Mouse (Mus musculus) lung, adult 2 months (tissue): ENCODE measurements around the gene Yif1b. TPM values are rescaled to one million over a fixed set of nuclear protein-coding genes. Genes with fewer than 3 reads are reported as not detected.
"Not testable (repeated sequence)": the region's sequence is repeated elsewhere in the genome, so short reads cannot be mapped to it uniquely, and the experiment has no call there.

Experiments used
- DNase-seq: peaks from one replicate; pipeline ENCODE4 v3.0.0; 2022
- H3K4me1 ChIP-seq: fragments of 200-500 bp; 2 replicates; pipeline ENCODE4 v1.6.1; 2011; ENCODE audit warnings: low read length; ENCODE audit not compliant: control insufficient read depth, insufficient read depth
- H3K4me3 ChIP-seq: fragments of 200-500 bp; replicated peaks from 2 replicates; pipeline ENCODE3; 2011; ENCODE audit warnings: low read depth, mild to moderate bottlenecking, control low read depth, low read length; ENCODE audit errors: extremely low read depth
- CTCF ChIP-seq: fragments of 200-500 bp; IDR thresholded peaks from 2 replicates; pipeline ENCODE4 v1.5.1; 2011; ENCODE audit warnings: mild to moderate bottlenecking, low read length, control low read depth; ENCODE audit not compliant: insufficient read depth
- POLR2A ChIP-seq: fragments of 200-500 bp; IDR thresholded peaks from 2 replicates; pipeline ENCODE4 v1.6.1; 2011; ENCODE audit warnings: low read depth, mild to moderate bottlenecking, control low read depth, low read length, borderline replicate concordance; ENCODE audit errors: extremely low read depth
- WGBS: fragments of 180-500 bp; shearing (Covaris S2); methylation state at CpG from one replicate; pipeline ENCODE4 v1.1.7; 2018; 5-methylcytosine and 5-hydroxymethylcytosine counted together
- polyA plus RNA-seq: library from polyadenylated mRNA; depleted of rRNA; stranded (reverse); fragments of >200 nt; gene quantifications from 2 replicates; pipeline ENCODE4 v1.2.3, GENCODE M21; 2012

The Yif1b gene
- polyA plus RNA-seq, 1 experiment: 182 TPM

- DNase-seq: no peak
- Histone ChIP-seq H3K4me3 (no peak overlapping the region), H3K4me1 (0 out of 2 replicates have a peak, but pooled peaks cover 4% of the 10 kb centered on the region)
- no peak for TF ChIP-seq POLR2A
- TF ChIP-seq CTCF: no peak
- 57% methylated on average over 15 of the region's 15 CpGs for WGBS
Observed at GRCm38 (mm10) chr7:29214846-29215245, 23.3 kb upstream of the Yif1b start.

- H3K4me1 ChIP-seq: peaks cover 6% of the 10 kb centered on the region
- no peak for DNase-seq
- TF ChIP-seq POLR2A (no peak), CTCF (no peak)
- no peak overlapping the region for H3K4me3 ChIP-seq
- 39% methylated on average over 16 of the region's 16 CpGs for WGBS
Observed at GRCm38 (mm10) chr7:29224756-29225394, 13.3 kb upstream of the Yif1b start.

- WGBS: 77% methylated on average over 13 of the region's 13 CpGs
- DNase-seq: no peak
- no peak overlapping the region for H3K4me3 ChIP-seq
- H3K4me1 ChIP-seq: peaks cover 6% of the 10 kb centered on the region
- TF ChIP-seq CTCF (no peak), POLR2A (no peak)
Observed at GRCm38 (mm10) chr7:29225520-29225919, 12.6 kb upstream of the Yif1b start.

- 71% methylated on average over 4 of the region's 4 CpGs for WGBS
Observed at GRCm38 (mm10) chr7:29228202-29228601, 9.9 kb upstream of the Yif1b start.

GRCm38 (mm10) chr7:29230560-29230959 is 7.6 kb upstream of the Yif1b start:
- TF ChIP-seq CTCF (no peak), POLR2A (no peak)
- H3K4me3 ChIP-seq: no peak overlapping the region
- no peak for DNase-seq
- 50% methylated on average over 3 of the region's 3 CpGs for WGBS
- peaks cover 9% of the 10 kb centered on the region for H3K4me1 ChIP-seq

More at GRCm38 (mm10) chr7:29228202-29228601, 9.9 kb upstream of the Yif1b start:
- Histone ChIP-seq H3K4me1 (peaks cover 9% of the 10 kb centered on the region), H3K4me3 (no peak overlapping the region)
- no peak for TF ChIP-seq POLR2A
- no peak for TF ChIP-seq CTCF
- no peak for DNase-seq

- H3K4me3 ChIP-seq: peak overlapping the region; percentile 81
- 45% methylated on average over 3 of the region's 3 CpGs for WGBS
Observed at GRCm38 (mm10) chr7:29231517-29231916, 6.6 kb upstream of the Yif1b start.

GRCm38 (mm10) chr7:29232247-29233013 is 5.7 kb upstream of the Yif1b start, which contains the start of gene Kcnk6:
Gene Kcnk6 (minus strand): TSS chr7:29232515.
- peak within 1 kb of the TSS; percentile 81 for H3K4me3 ChIP-seq
- TF ChIP-seq CTCF: no peak
- TF ChIP-seq POLR2A: 0 out of 2 replicates have a peak, but pooled peaks have one; percentile 35
- H3K4me1 ChIP-seq: peaks cover 9% of the 10 kb centered on the region
- peak; percentile 69 for DNase-seq
- WGBS: 1% methylated on average over 62 of the region's 62 CpGs

More at GRCm38 (mm10) chr7:29231517-29231916, 6.6 kb upstream of the Yif1b start:
- H3K4me1 ChIP-seq: peaks cover 9% of the 10 kb centered on the region
- DNase-seq: no peak
- TF ChIP-seq CTCF (no peak), POLR2A (no peak)

- 35% methylated on average over 6 of the region's 6 CpGs for WGBS
- H3K4me3 ChIP-seq: no peak overlapping the region
- no peak for DNase-seq
- peak; percentile 19; the same call in 1 of the 2 replicates for TF ChIP-seq POLR2A
- no peak for TF ChIP-seq CTCF
- H3K4me1 ChIP-seq: peaks cover 8% of the 10 kb centered on the region
Observed at GRCm38 (mm10) chr7:29233745-29234144, 4.4 kb upstream of the Yif1b start.

GRCm38 (mm10) chr7:29234661-29235060 is 3.5 kb upstream of the Yif1b start:
- DNase-seq: no peak
- WGBS: 88% methylated on average over 5 of the region's 5 CpGs
- Histone ChIP-seq H3K4me1 (peaks cover 5% of the 10 kb centered on the region; the same call in 1 of the 2 replicates), H3K4me3 (no peak overlapping the region)
- no peak for TF ChIP-seq POLR2A
- TF ChIP-seq CTCF: no peak

- no peak for DNase-seq
- Histone ChIP-seq H3K4me1 (peaks cover 5% of the 10 kb centered on the region; the same call in 1 of the 2 replicates), H3K4me3 (no peak overlapping the region)
- WGBS: 82% methylated on average over 4 of the region's 4 CpGs
- TF ChIP-seq CTCF: no peak
- TF ChIP-seq POLR2A: no peak
Observed at GRCm38 (mm10) chr7:29236593-29236992, 1.5 kb upstream of the Yif1b start.

GRCm38 (mm10) chr7:29237596-29237995 is 533 bp upstream of the Yif1b start:
- H3K4me3 ChIP-seq: peak overlapping the region; percentile 54
- not testable (repeated sequence) for H3K4me1 ChIP-seq
- peak; percentile 28 for DNase-seq
- WGBS: 18% methylated on average over 6 of the region's 6 CpGs
